Mouse (Mus musculus) forebrain, embryonic 12.5 days (tissue): ENCODE results near the gene Ltbp1. TPM values are rescaled to one million over a fixed set of nuclear protein-coding genes. Genes with fewer than 3 reads are reported as not detected.

Experiments used
- ATAC-seq: fragments of 200-750 bp; cut with Nextera tagmentation; 2 replicates; pipeline ENCODE4 v1.8.0; 2017; ENCODE audit warnings: moderate TSS enrichment; ENCODE audit not compliant: low FRiP score
- H3K27ac ChIP-seq: fragments of 300-500 bp; sonication (generic); 2 replicates; pipeline ENCODE4 v1.5.1; 2016; ENCODE audit warnings: mild to moderate bottlenecking
- H3K27me3 ChIP-seq: fragments of 300-500 bp; sonication (generic); 2 replicates; pipeline ENCODE4 v1.6.1; 2016; ENCODE audit warnings: mild to moderate bottlenecking
- H3K36me3 ChIP-seq: fragments of 300-500 bp; sonication (generic); replicated peaks from 2 replicates; pipeline ENCODE4 v1.6.1; 2016; ENCODE audit warnings: mild to moderate bottlenecking
- H3K4me1 ChIP-seq: fragments of 300-500 bp; sonication (generic); 2 replicates; pipeline ENCODE4 v1.6.1; 2016
- H3K4me2 ChIP-seq: fragments of 300-500 bp; sonication (generic); 2 replicates; pipeline ENCODE4 v1.6.1; 2016; ENCODE audit warnings: mild to moderate bottlenecking, moderate library complexity
- H3K4me3 ChIP-seq: fragments of 300-500 bp; sonication (generic); replicated peaks from 2 replicates; pipeline ENCODE4 v1.5.1; 2016; ENCODE audit warnings: mild to moderate bottlenecking
- H3K9ac ChIP-seq: fragments of 300-500 bp; sonication (generic); 2 replicates; pipeline ENCODE4 v1.6.1; 2016; ENCODE audit warnings: mild to moderate bottlenecking
- H3K9me3 ChIP-seq: fragments of 300-500 bp; sonication (generic); 2 replicates; pipeline ENCODE4 v1.6.1; 2016
- WGBS: fragments of 180-500 bp; shearing (Covaris S2); methylation state at CpG from one replicate; pipeline ENCODE4 v1.1.7; 2016; 5-methylcytosine and 5-hydroxymethylcytosine counted together
- polyA plus RNA-seq: library from polyadenylated mRNA; unstranded; fragments of >200 nt; fragmentation: Nextera tagmentation; extraction: Ambion mirVana; gene quantifications from 2 replicates; pipeline ENCODE4 v1.2.1, GENCODE M21; 2016

Ltbp1 gene
- polyA plus RNA-seq, 1 experiment from 2014 or later: 4.0 TPM

DNA sequence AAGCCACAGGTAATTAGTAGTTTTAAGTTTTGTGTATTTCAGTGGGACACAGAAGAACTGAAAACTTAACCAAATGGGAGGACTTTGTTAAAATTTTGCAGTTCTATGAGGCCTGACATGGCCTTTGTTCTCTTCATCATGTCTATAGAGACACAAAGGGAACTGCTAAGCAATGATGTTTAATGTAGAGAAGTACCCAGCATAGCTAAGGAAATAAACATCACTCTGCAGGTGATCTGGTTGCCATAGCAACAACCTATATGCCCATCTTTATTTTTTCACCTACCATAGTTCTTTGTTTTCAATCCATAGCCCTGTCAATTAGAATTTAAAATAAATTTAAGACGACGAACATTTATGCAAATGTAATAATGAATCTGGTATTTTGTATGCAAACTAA is 233.3 kb downstream of the Ltbp1 start:
- 75% methylated on average over 2 of the region's 2 CpGs for WGBS

DNA sequence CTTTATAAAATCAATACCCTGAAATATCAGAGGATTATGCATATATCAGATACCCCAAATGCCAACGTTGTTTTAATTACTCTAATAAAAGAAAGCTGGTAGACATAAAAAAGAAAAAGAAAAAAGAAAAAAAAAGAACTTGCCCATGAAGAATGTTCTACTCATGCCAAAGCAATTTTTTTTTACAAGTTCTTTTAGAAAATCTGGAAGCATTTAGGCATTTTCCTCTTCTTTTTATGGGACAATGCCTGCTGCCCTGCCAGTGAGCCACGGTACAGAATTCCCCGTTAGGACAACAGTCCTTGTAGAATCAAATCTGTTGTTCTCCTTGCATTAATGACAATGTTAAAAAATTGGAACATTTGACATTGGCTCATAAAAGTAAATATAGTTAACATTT is 234.2 kb downstream of the Ltbp1 start:
- Histone ChIP-seq H3K9ac (no peak overlapping the region), H3K27ac (no peak overlapping the region), H3K9me3 (no peaks in the 10 kb centered on the region), H3K4me2 (no peak overlapping the region), H3K27me3 (no peaks in the 10 kb centered on the region), H3K4me3 (no peak overlapping the region), H3K4me1 (no peaks in the 10 kb centered on the region), H3K36me3 (no peaks in the 10 kb centered on the region)
- WGBS: 81% methylated on average over 3 of the region's 3 CpGs
- no peak for ATAC-seq

More for the DNA sequence above, 233.3 kb downstream of the Ltbp1 start:
- H3K4me3 ChIP-seq: no peak overlapping the region
- no peaks in the 10 kb centered on the region for H3K9me3 ChIP-seq
- H3K4me1 ChIP-seq: no peaks in the 10 kb centered on the region
- H3K27me3 ChIP-seq: no peaks in the 10 kb centered on the region
- no peak overlapping the region for H3K4me2 ChIP-seq
- H3K36me3 ChIP-seq: no peaks in the 10 kb centered on the region
- no peak overlapping the region for H3K27ac ChIP-seq
- ATAC-seq: no peak
- no peak overlapping the region for H3K9ac ChIP-seq

DNA sequence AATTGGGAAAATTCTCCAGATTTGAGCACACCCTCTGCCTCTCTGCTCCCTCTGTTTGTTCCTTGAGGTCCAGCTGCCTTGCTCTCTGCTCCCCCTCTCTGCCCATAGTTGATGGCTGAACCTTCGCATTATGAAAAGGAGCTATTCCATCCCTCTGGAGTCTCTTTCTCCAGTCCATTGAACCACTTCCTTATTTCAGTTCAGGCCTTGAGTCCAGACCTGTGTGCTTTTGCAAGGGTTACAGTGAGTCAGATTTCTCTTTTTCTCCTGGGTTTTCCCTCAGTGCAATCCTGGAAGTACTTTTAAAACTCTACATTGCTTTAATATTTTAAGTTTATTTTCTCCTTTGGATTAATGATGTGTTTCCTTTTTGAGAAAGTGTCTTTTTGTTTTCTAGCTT is 236.7 kb downstream of the Ltbp1 start:
- Histone ChIP-seq H3K4me2 (no peak overlapping the region), H3K27me3 (no peaks in the 10 kb centered on the region), H3K27ac (no peak overlapping the region), H3K9me3 (no peaks in the 10 kb centered on the region), H3K4me3 (no peak overlapping the region), H3K4me1 (no peaks in the 10 kb centered on the region), H3K9ac (no peak overlapping the region), H3K36me3 (no peaks in the 10 kb centered on the region)
- WGBS: 100% methylated on average over 1 of the region's 1 CpGs
- no peak for ATAC-seq

DNA sequence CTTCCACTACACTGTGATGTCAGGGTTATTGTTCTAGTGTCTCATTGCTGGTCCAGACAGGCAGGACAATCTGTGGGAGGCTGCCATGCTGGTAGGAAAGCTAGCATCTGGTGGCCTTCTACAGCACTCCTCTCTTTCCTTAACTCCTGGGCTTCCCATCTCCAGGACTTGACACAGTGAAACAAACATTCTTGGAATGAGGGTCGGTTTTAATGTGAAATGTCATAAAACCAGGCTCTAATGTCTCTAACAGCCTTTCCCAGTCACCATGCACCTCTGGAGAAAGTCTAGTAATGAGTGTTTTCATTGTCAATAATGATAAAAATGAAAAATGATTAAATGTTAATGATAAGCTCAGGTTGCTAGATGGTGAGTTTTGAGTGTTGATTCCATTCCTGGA is 237.9 kb downstream of the Ltbp1 start:
- H3K4me3 ChIP-seq: no peak overlapping the region
- no peaks in the 10 kb centered on the region for H3K36me3 ChIP-seq
- no peaks in the 10 kb centered on the region for H3K9me3 ChIP-seq
- no peak overlapping the region for H3K4me2 ChIP-seq
- H3K27ac ChIP-seq: no peak overlapping the region
- H3K4me1 ChIP-seq: no peaks in the 10 kb centered on the region
- 85% methylated on average over 1 of the region's 1 CpGs for WGBS
- H3K27me3 ChIP-seq: no peaks in the 10 kb centered on the region
- no peak for ATAC-seq
- no peak overlapping the region for H3K9ac ChIP-seq

DNA sequence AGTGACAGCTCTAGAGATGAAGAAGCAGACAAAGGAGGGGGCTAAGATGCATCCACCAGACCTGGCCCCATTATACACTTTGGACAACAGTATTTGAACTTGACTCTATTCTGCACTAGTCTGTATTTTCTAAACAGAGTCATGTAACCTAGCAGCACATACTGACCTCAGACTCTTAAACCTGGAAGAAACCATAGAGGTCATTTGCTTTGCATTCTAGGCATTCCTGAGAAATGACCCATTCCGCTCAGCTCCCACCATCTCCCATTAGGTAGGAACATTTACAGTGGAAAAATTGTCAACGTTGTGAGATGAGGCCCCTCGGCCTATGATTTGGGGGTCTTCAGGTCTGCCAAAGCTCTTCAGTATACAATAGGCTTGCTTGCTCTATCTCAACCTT is 238.8 kb downstream of the Ltbp1 start:
- no peak overlapping the region for H3K9ac ChIP-seq
- no peaks in the 10 kb centered on the region for H3K9me3 ChIP-seq
- no peak overlapping the region for H3K4me2 ChIP-seq
- H3K27ac ChIP-seq: no peak overlapping the region
- WGBS: 96% methylated on average over 3 of the region's 3 CpGs
- H3K27me3 ChIP-seq: no peaks in the 10 kb centered on the region
- H3K4me3 ChIP-seq: no peak overlapping the region
- no peak for ATAC-seq
- no peaks in the 10 kb centered on the region for H3K4me1 ChIP-seq
- H3K36me3 ChIP-seq: no peaks in the 10 kb centered on the region

DNA sequence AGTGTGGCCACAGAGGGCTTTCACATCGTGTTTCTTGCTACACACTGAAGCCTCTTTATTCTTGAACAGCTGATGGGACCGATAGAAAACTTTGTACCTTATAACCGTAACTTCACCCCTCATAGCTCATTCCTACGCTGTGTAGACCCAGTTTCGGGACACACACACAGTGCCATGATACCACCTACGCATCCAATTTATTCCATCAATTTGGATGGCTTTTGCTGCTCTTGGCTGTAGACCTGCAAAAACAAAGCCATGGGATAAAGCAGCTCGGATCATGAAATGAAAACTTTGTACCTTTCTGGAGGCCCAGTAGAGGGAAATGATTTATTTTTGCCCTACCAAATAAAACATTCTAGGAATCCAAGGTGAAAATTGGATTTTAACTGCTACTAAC is 239.7 kb downstream of the Ltbp1 start:
- no peak overlapping the region for H3K27ac ChIP-seq
- H3K36me3 ChIP-seq: no peaks in the 10 kb centered on the region
- no peaks in the 10 kb centered on the region for H3K4me1 ChIP-seq
- H3K4me3 ChIP-seq: no peak overlapping the region
- no peaks in the 10 kb centered on the region for H3K27me3 ChIP-seq
- no peak overlapping the region for H3K9ac ChIP-seq
- no peaks in the 10 kb centered on the region for H3K9me3 ChIP-seq
- ATAC-seq: no peak
- no peak overlapping the region for H3K4me2 ChIP-seq
- 90% methylated on average over 7 of the region's 7 CpGs for WGBS

DNA sequence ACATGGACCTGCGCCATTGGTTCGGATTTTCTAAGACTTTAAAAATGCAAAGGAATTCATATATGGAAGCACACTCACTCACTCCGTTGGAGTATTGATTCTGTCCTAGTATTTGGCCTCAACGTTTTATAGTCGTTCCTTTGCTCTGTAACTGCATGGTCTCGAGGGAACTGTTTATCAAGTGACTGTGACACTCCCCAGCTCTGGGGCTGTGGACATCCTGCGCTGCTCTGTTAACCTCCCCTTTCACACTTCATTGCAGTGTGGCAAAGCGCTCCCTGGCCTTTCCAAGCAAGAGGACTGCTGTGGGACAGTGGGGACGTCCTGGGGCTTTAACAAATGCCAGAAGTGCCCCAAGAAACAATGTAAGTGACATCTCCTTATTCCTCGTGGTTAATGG is 243.3 kb downstream of the Ltbp1 start:
- Histone ChIP-seq H3K4me1 (no peaks in the 10 kb centered on the region), H3K27ac (no peak overlapping the region), H3K36me3 (no peaks in the 10 kb centered on the region), H3K9ac (no peak overlapping the region), H3K4me2 (no peak overlapping the region), H3K4me3 (no peak overlapping the region), H3K27me3 (no peaks in the 10 kb centered on the region), H3K9me3 (no peaks in the 10 kb centered on the region)
- ATAC-seq: no peak
- WGBS: 73% methylated on average over 10 of the region's 10 CpGs

DNA sequence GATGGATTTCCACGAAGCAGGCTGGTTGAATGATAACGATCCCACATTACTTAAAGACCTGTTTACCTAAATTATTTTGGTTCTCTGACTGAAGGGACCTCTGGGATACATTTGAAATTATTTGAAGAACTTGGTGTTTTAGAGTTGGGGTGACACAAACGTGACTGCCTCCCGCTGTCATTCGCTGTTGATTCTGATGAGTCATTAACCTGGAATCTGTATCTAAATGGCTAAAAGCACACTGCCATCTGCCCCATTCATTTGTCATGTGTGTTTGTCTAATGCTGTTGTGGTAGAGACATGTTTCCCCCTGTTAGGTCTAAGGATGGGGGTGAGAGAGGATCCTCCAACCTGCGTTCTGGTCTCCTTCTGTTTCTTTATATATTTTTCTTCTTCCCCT is 245.2 kb downstream of the Ltbp1 start:
- Histone ChIP-seq H3K4me2 (no peak overlapping the region), H3K27me3 (no peaks in the 10 kb centered on the region), H3K4me1 (no peaks in the 10 kb centered on the region), H3K9ac (no peak overlapping the region), H3K36me3 (no peaks in the 10 kb centered on the region), H3K4me3 (no peak overlapping the region), H3K27ac (no peak overlapping the region), H3K9me3 (no peaks in the 10 kb centered on the region)
- WGBS: 82% methylated on average over 6 of the region's 6 CpGs
- no peak for ATAC-seq

DNA sequence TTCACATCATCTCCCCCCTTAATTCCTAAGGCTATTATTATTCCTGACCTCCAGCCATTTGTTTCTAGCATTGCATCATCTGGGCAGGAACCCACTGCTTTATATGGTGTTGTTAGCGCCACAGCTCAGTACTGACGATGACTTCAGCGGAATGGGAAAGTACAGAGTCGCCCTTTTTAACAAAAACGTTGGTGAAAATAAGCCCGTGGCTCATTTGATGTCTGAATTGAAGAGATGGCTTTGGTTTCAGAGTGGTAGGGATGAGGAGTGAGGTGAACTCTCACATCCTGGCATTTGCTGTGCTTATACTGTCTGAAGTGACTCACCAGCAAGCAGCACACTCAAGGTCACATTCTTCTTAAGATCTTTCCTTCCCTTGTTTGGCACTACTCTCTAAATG is 245.7 kb downstream of the Ltbp1 start:
- H3K27me3 ChIP-seq: no peaks in the 10 kb centered on the region
- ATAC-seq: no peak
- H3K4me1 ChIP-seq: no peaks in the 10 kb centered on the region
- H3K4me2 ChIP-seq: no peak overlapping the region
- no peaks in the 10 kb centered on the region for H3K9me3 ChIP-seq
- no peak overlapping the region for H3K4me3 ChIP-seq
- 81% methylated on average over 6 of the region's 6 CpGs for WGBS
- H3K36me3 ChIP-seq: no peaks in the 10 kb centered on the region
- H3K27ac ChIP-seq: no peak overlapping the region
- no peak overlapping the region for H3K9ac ChIP-seq

DNA sequence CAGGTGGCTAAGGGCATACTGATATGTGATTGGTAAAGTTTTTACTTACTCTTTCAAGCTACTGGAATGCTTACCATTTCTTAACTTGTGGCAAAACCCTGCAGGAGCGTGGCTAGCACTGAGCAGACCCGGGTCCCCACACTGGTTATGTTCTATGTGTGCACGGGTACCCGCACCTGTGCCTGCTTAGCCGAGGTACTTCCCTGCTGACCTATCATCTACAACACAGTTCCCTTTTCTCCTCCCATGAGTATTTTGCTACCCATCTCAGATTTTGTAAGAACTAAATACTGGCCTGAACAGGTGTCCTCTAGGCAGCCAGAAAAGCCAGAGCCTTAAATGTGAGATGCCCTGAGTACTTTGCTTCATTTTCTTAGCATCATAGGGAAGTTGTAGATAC is 247.2 kb downstream of the Ltbp1 start:
- ATAC-seq: no peak
- H3K4me2 ChIP-seq: no peak overlapping the region
- H3K9ac ChIP-seq: no peak overlapping the region
- no peaks in the 10 kb centered on the region for H3K9me3 ChIP-seq
- no peak overlapping the region for H3K4me3 ChIP-seq
- no peaks in the 10 kb centered on the region for H3K27me3 ChIP-seq
- no peak overlapping the region for H3K27ac ChIP-seq
- no peaks in the 10 kb centered on the region for H3K4me1 ChIP-seq
- H3K36me3 ChIP-seq: no peaks in the 10 kb centered on the region
- WGBS: 92% methylated on average over 5 of the region's 5 CpGs

DNA sequence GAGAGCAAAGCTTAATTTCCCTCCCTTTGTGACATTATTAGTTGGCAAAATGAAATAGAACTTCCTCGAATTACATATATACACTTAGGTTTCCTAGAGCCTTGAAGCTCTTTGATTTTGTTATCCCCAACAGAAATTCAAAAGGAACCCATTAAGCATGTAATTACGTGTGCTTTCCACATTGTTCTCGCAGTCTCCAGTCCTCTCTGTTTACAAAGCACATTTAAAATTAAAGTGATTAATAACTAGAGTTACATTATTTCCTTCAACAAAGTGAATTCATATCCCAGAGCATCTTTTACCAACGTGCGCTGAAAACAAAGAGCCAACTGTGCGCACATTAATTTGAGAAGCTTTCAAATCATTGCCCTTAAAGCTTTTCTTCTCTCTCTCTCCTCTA is 249.5 kb downstream of the Ltbp1 start:
- no peak overlapping the region for H3K4me2 ChIP-seq
- no peak overlapping the region for H3K9ac ChIP-seq
- no peaks in the 10 kb centered on the region for H3K9me3 ChIP-seq
- H3K27me3 ChIP-seq: no peaks in the 10 kb centered on the region
- 61% methylated on average over 6 of the region's 6 CpGs for WGBS
- H3K4me1 ChIP-seq: no peaks in the 10 kb centered on the region
- no peak overlapping the region for H3K4me3 ChIP-seq
- no peaks in the 10 kb centered on the region for H3K36me3 ChIP-seq
- no peak overlapping the region for H3K27ac ChIP-seq
- no peak for ATAC-seq

DNA sequence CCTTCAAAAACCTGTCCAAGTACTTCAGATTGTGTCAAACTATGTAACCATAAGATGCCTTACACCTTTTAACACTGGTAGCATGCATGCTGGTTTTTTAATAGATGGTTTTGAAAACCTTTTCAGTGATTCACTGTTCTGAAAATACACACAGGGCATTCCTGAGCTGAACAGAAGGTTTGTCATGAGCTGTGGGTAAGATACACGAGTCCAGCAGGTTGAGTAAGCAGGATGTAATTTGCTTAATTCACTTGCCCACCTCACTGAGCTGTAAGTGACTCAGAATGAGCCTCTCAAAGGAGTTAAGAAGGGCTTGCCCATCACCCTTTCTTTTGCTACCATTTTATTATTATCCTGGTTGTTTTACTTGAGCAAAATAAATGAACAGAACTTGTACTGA is 250.6 kb downstream of the Ltbp1 start:
- no peaks in the 10 kb centered on the region for H3K27me3 ChIP-seq
- no peaks in the 10 kb centered on the region for H3K36me3 ChIP-seq
- no peaks in the 10 kb centered on the region for H3K9me3 ChIP-seq
- H3K4me3 ChIP-seq: no peak overlapping the region
- no peak overlapping the region for H3K4me2 ChIP-seq
- H3K27ac ChIP-seq: no peak overlapping the region
- H3K4me1 ChIP-seq: no peaks in the 10 kb centered on the region
- H3K9ac ChIP-seq: no peak overlapping the region
- 42% methylated on average over 1 of the region's 1 CpGs for WGBS
- no peak for ATAC-seq

DNA sequence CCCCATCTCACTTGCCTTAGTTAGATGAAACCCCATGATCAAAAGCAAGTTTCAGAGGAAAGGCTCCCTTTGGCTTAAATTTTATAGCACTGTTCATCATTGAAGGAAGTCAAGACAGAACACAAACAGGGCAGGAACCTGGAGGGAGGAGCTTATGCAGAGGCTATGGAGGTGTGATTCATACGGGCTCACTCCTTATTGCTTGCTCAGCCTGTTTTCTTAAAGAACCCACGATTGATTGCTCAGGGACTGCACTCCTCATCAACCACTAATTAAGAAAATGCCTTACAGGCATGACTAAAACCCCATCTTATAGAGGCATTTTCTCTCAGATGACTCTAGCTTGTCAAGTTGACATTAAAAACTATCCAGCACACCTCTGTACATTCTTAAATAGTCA is 253.1 kb downstream of the Ltbp1 start:
- ATAC-seq: no peak
- Histone ChIP-seq H3K27me3 (no peaks in the 10 kb centered on the region), H3K4me2 (no peak overlapping the region), H3K36me3 (no peaks in the 10 kb centered on the region), H3K4me1 (no peaks in the 10 kb centered on the region), H3K4me3 (no peak overlapping the region), H3K9ac (no peak overlapping the region), H3K27ac (no peak overlapping the region), H3K9me3 (no peaks in the 10 kb centered on the region)
- WGBS: 81% methylated on average over 2 of the region's 2 CpGs
